ENCODE assay signal across 8 mouse cellular contexts in genomic region chr1:135368245-135368644, GRCm38 (mm10). TPM values are rescaled to one million over a fixed set of nuclear protein-coding genes. Genes with fewer than 3 reads are reported as not detected.
DNase-seq lines count a peak whose midpoint lies in the region; ATAC-seq and TF ChIP-seq lines count a peak whose summit lies in the region.

No protein-coding gene starts in this region.

- peak; percentile 91 for TF ChIP-seq CTCF in kidney, postnatal 0 days (IDR thresholded peaks at IDR 0.05; ENCODE audit: low read depth)
- peak; percentile 92 for TF ChIP-seq CTCF in liver, adult 2 months (IDR thresholded peaks at IDR 0.05; ENCODE audit: low read depth, low read length)

- peak; percentile 58 to 59 for DNase-seq in B cell, adult 2 months
- peak; percentile 98 for DNase-seq in brain, adult 2 months (ENCODE audit: low read depth, low spot score)
- DNase-seq in fat pad, adult 2 months (ENCODE audit: extremely low read depth, low read depth, low spot score), result peak; percentile 31
- DNase-seq in kidney, postnatal 0 days (ENCODE audit: low spot score), result peak; percentile 97
- DNase-seq in liver, adult 2 months (ENCODE audit: extremely low read depth, low read depth, low spot score), result peak; percentile 72
- peak; percentile 53 to 78 for DNase-seq in spleen, postnatal 4 days (ENCODE audit: low spot score in 2 of 2)

- ATAC-seq in heart, embryonic 12.5 days (ENCODE audit: insufficient number of reproducible peaks, low FRiP score), result peak; percentile 42
- ATAC-seq in kidney, postnatal 0 days (replicated peaks; ENCODE audit: low FRiP score, low read depth), result peak; percentile 80
- ATAC-seq in monocyte, adult 5-6 weeks (replicated peaks; ENCODE audit: insufficient number of reproducible peaks, low FRiP score, low TSS enrichment, poor library complexity, severe bottlenecking), result peak; percentile 50; the same call in 1 of the 2 replicates

- no peaks in the 10 kb centered on the region for H3K79me2 ChIP-seq in liver, adult 2 months (ENCODE audit: control insufficient read depth, insufficient read depth, low read length)

- H3K27ac ChIP-seq in heart, embryonic 12.5 days (ENCODE audit: poor library complexity, severe bottlenecking), result no peak overlapping the region
- no peak overlapping the region for H3K27ac ChIP-seq in kidney, postnatal 0 days
- no peak overlapping the region for H3K27ac ChIP-seq in liver, adult 2 months (replicated peaks; ENCODE audit: insufficient read depth, low read depth, low read length)

- TF ChIP-seq POLR2A in liver, adult 2 months (IDR thresholded peaks at IDR 0.05; ENCODE audit: extremely low read depth, insufficient read depth, low read length), result no peak

- H3K4me1 ChIP-seq in heart, embryonic 12.5 days (replicated peaks), result peaks cover 29% of the 10 kb centered on the region
- H3K4me1 ChIP-seq in kidney, postnatal 0 days (replicated peaks; ENCODE audit: insufficient read depth, low read length), result 0 out of 2 replicates have a peak, but pooled peaks cover 2% of the 10 kb centered on the region
- peaks cover 2% of the 10 kb centered on the region; the same call in 1 of the 2 replicates for H3K4me1 ChIP-seq in liver, adult 2 months (ENCODE audit: control insufficient read depth, insufficient read depth, low read length)

- H3K4me2 ChIP-seq in heart, embryonic 12.5 days, result peak overlapping the region; percentile 88
- H3K4me2 ChIP-seq in kidney, postnatal 0 days (ENCODE audit: low read length), result peak overlapping the region; percentile 77

- peak overlapping the region; percentile 65 for H3K9ac ChIP-seq in heart, embryonic 12.5 days
- H3K9ac ChIP-seq in kidney, postnatal 0 days (ENCODE audit: low read depth, low read length), result peak overlapping the region; percentile 46; the same call in 1 of the 2 replicates
- no peak overlapping the region for H3K9ac ChIP-seq in liver, adult 2 months (ENCODE audit: low read depth, low read length)

- H3K9me3 ChIP-seq in heart, embryonic 12.5 days (replicated peaks), result no peaks in the 10 kb centered on the region
- H3K9me3 ChIP-seq in kidney, postnatal 0 days (replicated peaks; ENCODE audit: low read length), result no peaks in the 10 kb centered on the region

- peaks cover 17% of the 10 kb centered on the region for H3K27me3 ChIP-seq in heart, embryonic 12.5 days (replicated peaks)
- no peaks in the 10 kb centered on the region for H3K27me3 ChIP-seq in kidney, postnatal 0 days (ENCODE audit: insufficient read depth, low read length)
- H3K27me3 ChIP-seq in liver, adult 2 months (ENCODE audit: control insufficient read depth, insufficient read depth, low read length), result no peaks in the 10 kb centered on the region

- peak overlapping the region; percentile 49 for H3K4me3 ChIP-seq in heart, embryonic 12.5 days
- H3K4me3 ChIP-seq in kidney, postnatal 0 days (replicated peaks; ENCODE audit: low read depth, low read length), result peak overlapping the region; percentile 37
- H3K4me3 ChIP-seq in liver, adult 2 months (ENCODE audit: insufficient read depth, low read depth, low read length), result peak overlapping the region; percentile 51; the same call in 1 of the 2 replicates

- WGBS in heart, embryonic 12.5 days, result under 1% methylated on average over 20 of the region's 20 CpGs
- WGBS in kidney, postnatal 0 days, result under 1% methylated on average over 20 of the region's 20 CpGs
- 1% methylated on average over 20 of the region's 20 CpGs for WGBS in liver, adult 2 months

- H3K36me3 ChIP-seq in heart, embryonic 12.5 days, result no peaks in the 10 kb centered on the region
- H3K36me3 ChIP-seq in kidney, postnatal 0 days (ENCODE audit: insufficient read depth, low read length), result no peaks in the 10 kb centered on the region
- H3K36me3 ChIP-seq in liver, adult 2 months (ENCODE audit: control insufficient read depth, insufficient read depth, low read length), result no peaks in the 10 kb centered on the region

RNA-seq across cellular contexts. Expression of gene Shisa4, which starts 6.8 kb away (rescaled TPM):
- polyA plus RNA-seq in heart, embryonic 12.5 days (2016; fragmentation: Nextera tagmentation; extraction: Ambion mirVana), result 32.4 and 33.3 TPM in 2 replicates
- polyA plus RNA-seq in kidney, postnatal 0 days (2015; fragmentation: Nextera tagmentation; extraction: Ambion mirVana), result 42.9 and 50.7 TPM in 2 replicates
- total RNA-seq in liver, adult 2 months (2014; rRNA removed), result 0.18 and 0.47 TPM in 2 replicates
- polyA plus RNA-seq in liver, adult 2 months (2012; rRNA removed), result 0.14 and 0.33 TPM in 2 replicates
- not detected in 3 replicates for total RNA-seq in monocyte, adult 5-6 weeks (2017)

RNA-seq across cellular contexts. Expression of gene Lmod1, which starts 43.6 kb away (rescaled TPM):
- 1.3 and 1.5 TPM in 2 replicates for polyA plus RNA-seq in heart, embryonic 12.5 days (2016; fragmentation: Nextera tagmentation; extraction: Ambion mirVana)
- 2.1 and 2.9 TPM in 2 replicates for polyA plus RNA-seq in kidney, postnatal 0 days (2015; fragmentation: Nextera tagmentation; extraction: Ambion mirVana)
- total RNA-seq in liver, adult 2 months (2014; rRNA removed), result 0.09 and 0.13 TPM in 2 replicates
- 0.16 and 0.17 TPM in 2 replicates for polyA plus RNA-seq in liver, adult 2 months (2012; rRNA removed)
- not detected in 3 replicates for total RNA-seq in monocyte, adult 5-6 weeks (2017)

RNA-seq across cellular contexts. Expression of gene Timm17a, which starts 54.7 kb away (rescaled TPM):
- 350 and 368 TPM in 2 replicates for polyA plus RNA-seq in heart, embryonic 12.5 days (2016; fragmentation: Nextera tagmentation; extraction: Ambion mirVana)
- 314 and 318 TPM in 2 replicates for polyA plus RNA-seq in kidney, postnatal 0 days (2015; fragmentation: Nextera tagmentation; extraction: Ambion mirVana)
- 17.9 and 22.0 TPM in 2 replicates for total RNA-seq in liver, adult 2 months (2014; rRNA removed)
- 27.9 and 34.3 TPM in 2 replicates for polyA plus RNA-seq in liver, adult 2 months (2012; rRNA removed)
- total RNA-seq in monocyte, adult 5-6 weeks (2017), result 11.7 to 18.5 TPM (median 16.7 TPM) in 3 replicates

Comparison
In these comparisons a context has a peak if more than half of its experiments do, and no peak if none do; other contexts are left out.
1. DNase-seq: peak in every context shown above with its lines; median percentile 98 in brain, adult 2 months; 97 in kidney, postnatal 0 days; 72 in liver, adult 2 months; 66 in spleen, postnatal 4 days; 58 in B cell, adult 2 months; 31 in fat pad, adult 2 months.
2. RNA of gene Shisa4, which starts 6.8 kb away (polyA plus RNA-seq): 42.9 to 50.7 TPM in kidney, postnatal 0 days and 32.4 to 33.3 TPM in heart, embryonic 12.5 days; 0.14 to 0.33 TPM in liver, adult 2 months; every median in the first group is over 10 times any median in the second.
3. Peak in every context shown above with its lines, with median percentiles within 50 percentile points of each other: ATAC-seq and H3K4me3 ChIP-seq.